Mouse (Mus musculus) adrenal gland, postnatal 10 days (tissue): Measurements from ENCODE around the gene Kcns1. TPM values are rescaled to one million over a fixed set of nuclear protein-coding genes. Genes with fewer than 3 reads are reported as not detected.

Experiments used
- DNase-seq: peaks from one replicate; pipeline ENCODE4 v3.0.0; 2021; ENCODE audit warnings: mixed read lengths
- total RNA-seq, 2 experiments: library from RNA; stranded (reverse); gene quantifications; 2 replicates each; pipeline ENCODE4 v1.2.3; 2021

Kcns1 gene
- total RNA-seq, 2 experiments from 2014 or later: 0.09 to 0.15 TPM

DNA sequence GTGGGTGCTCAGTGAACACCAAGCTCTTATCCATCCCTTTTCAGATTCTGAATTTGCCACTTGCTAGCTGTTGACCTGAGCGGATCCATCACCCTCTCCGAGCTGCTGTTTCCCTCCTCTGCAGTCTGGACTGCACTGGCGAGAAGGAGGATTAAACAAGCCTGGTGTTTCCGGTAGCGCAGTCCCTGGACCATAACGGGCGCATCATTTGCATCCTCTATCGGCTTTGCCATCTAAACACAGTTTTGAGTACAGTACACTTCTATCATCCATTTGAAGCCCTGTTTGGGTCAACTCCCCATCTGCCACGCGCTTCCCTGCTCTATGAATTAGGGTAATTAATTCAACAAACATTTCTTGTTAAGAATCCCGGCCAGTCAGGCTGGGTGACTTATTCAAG lies 587 bp downstream of the Kcns1 start:
- DNase-seq: no peak

- no peak for DNase-seq
Observed at GRCm38 (mm10) chr2:164168571-164168946, 2.4 kb downstream of the Kcns1 start.

- no peak for DNase-seq
Observed at GRCm38 (mm10) chr2:164167752-164168570, 3.0 kb downstream of the Kcns1 start.

DNA sequence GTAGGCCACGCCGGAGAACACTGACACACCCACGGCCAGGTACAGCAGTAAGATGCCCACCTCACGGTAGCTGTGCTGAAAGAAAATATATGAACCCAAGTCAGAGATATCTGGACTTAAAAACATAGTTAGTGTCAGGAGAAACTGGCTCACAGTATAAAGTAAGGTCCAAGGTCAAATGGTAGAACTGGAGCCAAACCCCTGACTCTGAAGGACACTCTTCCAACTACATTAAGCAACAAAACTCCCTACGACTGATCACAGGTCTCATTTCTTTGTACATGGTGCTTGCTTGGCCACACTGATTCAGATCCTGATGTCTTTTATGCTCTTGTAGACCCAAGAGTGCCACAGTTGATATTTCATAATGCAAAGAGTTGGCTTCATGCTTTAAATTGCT lies 6.0 kb downstream of the Kcns1 start:
- DNase-seq: peak; percentile 46

DNA sequence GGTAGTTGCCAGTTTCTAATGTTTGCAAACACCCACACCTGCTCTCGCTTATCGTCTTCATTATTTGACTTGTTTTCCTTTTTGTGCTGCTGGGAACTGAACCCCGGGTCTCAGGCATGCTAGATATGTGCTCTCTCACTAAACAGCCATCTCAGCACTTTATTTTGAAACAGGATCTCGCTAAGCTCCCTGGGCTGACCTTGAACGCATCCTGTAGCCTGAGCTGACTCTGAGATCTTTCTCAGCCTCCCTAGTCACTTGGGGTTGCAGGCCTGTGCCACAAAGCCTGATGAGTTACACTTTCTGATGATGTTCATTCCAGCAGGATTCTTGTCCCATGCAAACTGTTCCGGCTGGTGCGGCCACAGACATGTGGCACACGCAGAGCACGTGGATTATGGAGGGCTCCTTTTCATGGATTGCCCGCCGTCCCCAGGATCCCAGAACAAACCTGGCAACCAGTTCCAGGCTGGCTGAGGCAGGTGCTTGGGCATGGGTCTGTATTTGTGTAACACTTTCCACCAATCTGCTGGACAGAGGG lies 9.3 kb downstream of the Kcns1 start:
- DNase-seq: no peak

GRCm38 (mm10) chr2:164158838-164159237 lies 12.1 kb downstream of the Kcns1 start:
- no peak for DNase-seq

DNA sequence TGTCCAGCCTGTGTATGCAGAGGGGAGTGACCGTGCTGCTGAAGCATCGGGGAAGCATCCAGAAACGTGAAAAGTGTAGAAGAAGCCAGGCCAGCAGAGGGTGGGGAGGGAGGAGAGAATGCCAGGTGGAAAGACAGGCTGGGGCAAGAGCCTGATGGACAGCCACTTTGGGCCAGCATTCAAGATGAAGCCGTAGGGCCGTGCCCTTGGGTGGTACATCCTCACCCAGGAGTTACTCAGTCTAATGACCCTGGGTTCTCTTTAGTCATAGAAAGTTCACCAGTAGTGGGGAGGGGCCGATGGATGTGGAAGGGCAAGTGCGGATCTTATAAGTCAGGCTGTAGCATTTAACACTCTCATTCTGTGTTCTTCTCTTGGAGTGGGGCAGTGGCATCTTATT lies 14.8 kb downstream of the Kcns1 start:
- peak; percentile 29 for DNase-seq

GRCm38 (mm10) chr2:164154007-164154406 lies 16.9 kb downstream of the Kcns1 start:
- DNase-seq: no peak

DNA sequence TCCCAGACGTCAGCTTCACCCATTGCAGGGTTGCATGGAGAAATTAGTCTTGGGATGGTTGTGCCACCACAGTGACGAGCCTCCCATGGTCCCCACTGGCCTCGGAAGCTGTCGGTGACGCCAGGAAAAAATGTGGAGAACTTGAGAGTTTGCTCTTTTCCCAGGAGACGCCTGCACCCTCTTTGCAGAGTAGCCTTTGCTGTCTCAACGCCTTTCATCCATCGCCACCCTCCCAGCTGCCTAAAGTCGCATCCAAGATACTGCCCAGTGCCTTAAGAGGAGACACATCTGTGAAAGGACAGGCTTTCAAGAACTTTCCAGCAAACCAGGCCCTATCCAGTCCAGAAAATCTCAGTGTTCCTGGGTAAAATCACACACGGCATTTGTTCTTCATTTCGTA lies 18.6 kb downstream of the Kcns1 start:
- no peak for DNase-seq

- no peak for DNase-seq
Observed at GRCm38 (mm10) chr2:164150086-164150760, 20.7 kb downstream of the Kcns1 start.

DNA sequence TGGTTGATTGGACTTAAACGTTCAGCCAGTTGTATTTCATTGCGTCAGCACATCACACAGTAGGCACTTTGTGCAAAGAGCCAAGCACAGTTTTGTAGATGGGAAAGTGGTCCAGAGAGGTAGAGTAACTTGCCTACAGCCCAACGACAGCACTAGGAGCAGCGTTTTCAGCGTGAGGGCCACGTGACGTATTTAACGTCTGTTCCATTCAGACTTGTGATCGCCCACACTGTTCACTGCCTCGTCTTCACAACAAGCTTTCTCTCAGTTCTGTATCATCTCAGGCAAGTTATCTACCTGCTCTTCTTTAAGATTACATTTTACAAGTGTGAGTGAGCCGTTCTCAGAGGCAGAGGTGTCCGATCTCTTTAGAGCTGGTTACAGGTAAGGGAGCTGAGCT lies 24.4 kb downstream of the Kcns1 start:
- DNase-seq: no peak

- peak; percentile 22 for DNase-seq
Observed at GRCm38 (mm10) chr2:164144541-164144940, 26.4 kb downstream of the Kcns1 start.

GRCm38 (mm10) chr2:164144025-164144424 lies 26.9 kb downstream of the Kcns1 start:
- peak; percentile 28 for DNase-seq

GRCm38 (mm10) chr2:164142021-164142420 lies 28.9 kb downstream of the Kcns1 start:
- DNase-seq: peak; percentile 27

DNA sequence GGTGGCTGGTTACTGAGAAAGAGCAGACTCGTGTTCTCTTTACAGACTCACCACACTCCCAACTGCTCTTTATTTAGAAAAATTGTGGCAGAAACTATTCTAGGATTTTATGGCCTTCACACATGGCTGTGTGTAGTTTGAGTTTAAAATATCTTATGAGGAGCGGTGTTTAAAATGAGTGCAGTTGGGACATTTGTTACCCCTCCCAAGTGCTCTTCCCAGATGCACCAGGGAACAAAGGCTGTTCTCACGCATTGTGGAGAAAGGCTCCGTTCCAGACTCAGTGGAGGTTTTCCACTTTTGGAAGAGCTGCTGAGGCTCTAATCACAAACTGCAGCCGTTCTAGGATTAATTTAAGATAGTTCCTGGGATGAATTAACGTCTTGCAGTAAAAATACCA lies 33.2 kb downstream of the Kcns1 start:
- DNase-seq: no peak

GRCm38 (mm10) chr2:164136393-164136792 lies 34.5 kb downstream of the Kcns1 start:
- DNase-seq: no peak

DNA sequence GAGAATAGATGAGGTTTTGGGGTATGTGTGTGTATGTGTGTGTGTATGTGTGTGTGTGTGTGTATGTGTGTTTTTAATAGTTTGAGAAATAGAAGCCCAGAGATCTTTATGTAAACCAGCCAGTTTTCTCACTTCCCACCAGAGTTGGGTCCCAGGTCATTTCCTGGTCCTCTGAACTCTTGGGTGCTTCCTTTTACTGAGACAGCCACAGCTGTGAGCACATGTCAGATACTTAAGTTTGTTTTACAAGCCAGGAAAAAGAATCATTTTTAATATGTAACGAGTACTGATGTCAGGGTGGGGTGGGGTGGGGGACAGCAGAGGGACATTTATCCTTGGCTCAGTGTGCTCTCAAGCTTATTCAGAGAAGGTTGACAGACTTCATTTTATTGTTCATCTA lies 35.5 kb downstream of the Kcns1 start:
- DNase-seq: no peak

- DNase-seq: peak; percentile 59
Observed at GRCm38 (mm10) chr2:164134563-164134962, 36.4 kb downstream of the Kcns1 start.

- no peak for DNase-seq
Observed at GRCm38 (mm10) chr2:164131586-164131985, 39.3 kb downstream of the Kcns1 start.

DNA sequence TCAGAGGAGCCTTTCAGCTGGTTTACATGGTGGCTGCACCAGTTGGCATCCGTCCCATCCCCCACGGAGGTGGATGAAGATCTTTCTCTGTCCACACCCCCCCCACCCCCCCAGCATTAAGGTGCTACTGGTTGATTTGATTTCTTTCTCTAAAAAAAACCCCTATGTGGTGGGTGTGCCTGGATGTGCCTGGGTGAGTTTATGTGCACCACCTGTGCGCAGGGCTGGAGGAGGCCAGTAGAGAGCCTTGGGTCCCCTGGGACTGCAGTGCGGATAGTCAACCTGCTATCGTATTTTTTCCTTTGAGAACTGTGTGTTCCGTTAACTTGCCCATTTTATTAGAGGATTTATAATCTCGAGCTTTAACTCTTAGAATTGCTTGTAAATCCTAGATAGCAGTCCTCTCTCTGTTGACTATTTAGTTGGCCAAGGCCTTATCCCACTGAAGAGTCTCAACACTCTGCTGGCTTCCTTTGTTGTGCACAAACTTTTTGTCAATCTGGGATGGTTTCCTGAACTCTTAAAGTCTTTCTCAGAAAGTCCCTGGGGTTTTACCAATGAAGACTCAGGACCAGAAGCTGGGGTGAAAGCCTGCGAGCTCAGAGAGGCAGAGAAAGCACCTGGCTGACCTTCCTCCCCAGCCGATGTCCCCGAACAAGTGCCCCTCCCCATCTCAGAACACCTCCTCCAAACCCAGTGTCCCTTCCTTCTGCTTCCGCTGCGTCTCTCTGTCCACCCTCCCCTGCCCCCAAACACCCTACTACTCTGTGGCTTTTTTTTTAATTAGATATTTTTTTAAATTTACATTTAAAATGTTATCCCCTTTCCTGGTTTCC lies 42.1 kb downstream of the Kcns1 start:
- DNase-seq: no peak

DNA sequence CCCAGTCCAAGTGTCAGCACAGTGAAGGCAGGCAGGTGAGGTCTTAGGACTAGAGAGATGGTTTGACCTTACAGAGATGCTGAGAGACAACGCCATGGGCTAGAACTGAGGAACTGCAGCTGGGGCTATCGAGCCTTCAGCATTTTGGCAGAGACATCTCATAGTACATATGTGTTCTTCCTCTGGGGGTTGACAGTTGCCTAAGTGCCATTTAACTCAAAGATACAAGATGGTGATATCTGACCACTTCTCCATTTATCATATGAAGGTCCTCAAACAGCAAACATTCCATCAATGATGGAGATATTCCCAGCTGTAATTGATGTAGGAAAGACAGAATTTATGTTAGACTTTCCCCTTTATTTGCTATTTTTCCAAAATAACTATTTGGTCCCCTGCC lies 43.6 kb downstream of the Kcns1 start:
- no peak for DNase-seq

- DNase-seq: peak; percentile 31
Observed at GRCm38 (mm10) chr2:164126533-164126955, 44.4 kb downstream of the Kcns1 start.
